Mouse (Mus musculus): Measurements from ENCODE around the gene Thoc2. TPM values are rescaled to one million over a fixed set of nuclear protein-coding genes. Genes with fewer than 3 reads are reported as not detected.

The Thoc2 gene
- total RNA-seq, 2 experiments from 2014 or later: 48.5 to 51.0 TPM

- no peak for TF ChIP-seq CTCF (IDR thresholded peaks at IDR 0.05)
- intact Hi-C loops (cut with DNase I): no loop called here
- Histone ChIP-seq H3K4me3 (no peak overlapping the region), H3K27ac (no peak overlapping the region)
- DNase-seq (ENCODE audit: extremely low spot score in 1 of 2, low spot score in 2 of 2): no peak
These were observed 43.9 kb downstream of the Thoc2 start for GRCm38 (mm10) chrX:41876581-41876980.

GRCm38 (mm10) chrX:41837823-41838222, 82.7 kb downstream of the Thoc2 start:
- intact Hi-C loops (cut with DNase I): no loop called here
- H3K27ac ChIP-seq: no peak overlapping the region
- TF ChIP-seq CTCF (IDR thresholded peaks at IDR 0.05): no peak
- no peak for DNase-seq (ENCODE audit: extremely low spot score in 1 of 2, low spot score in 2 of 2)
- H3K4me3 ChIP-seq: no peak overlapping the region

GRCm38 (mm10) chrX:41805592-41805991, 114.9 kb downstream of the Thoc2 start:
- intact Hi-C loops (cut with DNase I): no loop called here
- H3K4me3 ChIP-seq: no peak overlapping the region
- TF ChIP-seq CTCF (IDR thresholded peaks at IDR 0.05): no peak
- no peak overlapping the region for H3K27ac ChIP-seq
- no peak for DNase-seq (ENCODE audit: extremely low spot score in 1 of 2, low spot score in 2 of 2)

GRCm38 (mm10) chrX:41793303-41793702, 127.2 kb downstream of the Thoc2 start:
- TF ChIP-seq CTCF (IDR thresholded peaks at IDR 0.05): no peak
- H3K4me3 ChIP-seq: no peak overlapping the region
- DNase-seq (ENCODE audit: extremely low spot score in 1 of 2, low spot score in 2 of 2): no peak
- intact Hi-C loops (cut with DNase I): no loop called here
- no peak overlapping the region for H3K27ac ChIP-seq

Small RNA genes lying within 50 kb of the gene (microRNA-seq; reads per million reads assigned to microRNA genes)
- gene Gm44490: 0 reads per million in 2 experiments

Other genes starting within 250 kb of the Thoc2 start
- 10 to 100 TPM; 54.9 to 58.8 TPM for gene Xiap, start 139.0 kb upstream of the Thoc2 start, total RNA-seq (2021)
- gene Stag2, start 228.6 kb upstream of the Thoc2 start, total RNA-seq (2021): 10 to 100 TPM; 44.6 to 53.2 TPM